Mouse (Mus musculus): ENCODE measurements at regions not wholly inside any gene's neighbourhood (a gene's known extent, or its start where the extent isn't known, plus 50 kb on each side); places are given as distances from the start of the nearest gene placed in this dataset.
A peak's percentile ranks its signal among the peaks of the same experiment; 100 is the strongest.

- DNase-seq, result no peak
Observed at GRCm38 (mm10) chr6:143558046-143558884, 391.2 kb downstream of the Etnk1 start.

GRCm38 (mm10) chr6:143559316-143559715, 392.3 kb downstream of the Etnk1 start:
- no peak for DNase-seq

GRCm38 (mm10) chr6:143561316-143562088, 394.5 kb downstream of the Etnk1 start:
- DNase-seq, result no peak

- no peak for DNase-seq
Observed at GRCm38 (mm10) chr6:143571356-143572115, 404.5 kb downstream of the Etnk1 start.

- no peak for DNase-seq
Observed at GRCm38 (mm10) chr6:143579223-143579622, 412.2 kb downstream of the Etnk1 start.

GRCm38 (mm10) chr6:143589666-143590065, 422.6 kb downstream of the Etnk1 start:
- DNase-seq, result no peak

- DNase-seq, result no peak
Observed at GRCm38 (mm10) chr6:143590231-143590630, 423.2 kb downstream of the Etnk1 start.

GRCm38 (mm10) chr6:143592490-143592889, 425.5 kb downstream of the Etnk1 start:
- peak; percentile 7 for DNase-seq

GRCm38 (mm10) chr6:143595486-143595885, 428.5 kb downstream of the Etnk1 start:
- DNase-seq, result no peak

- DNase-seq, result no peak
Observed at GRCm38 (mm10) chr6:143597414-143597813, 430.4 kb downstream of the Etnk1 start.

- no peak for DNase-seq
Observed at GRCm38 (mm10) chr6:143598916-143599315, 431.9 kb downstream of the Etnk1 start.

GRCm38 (mm10) chr6:143609100-143609499, 442.1 kb downstream of the Etnk1 start:
- DNase-seq, result peak; percentile 20

- DNase-seq, result no peak
Observed at GRCm38 (mm10) chr6:143612966-143613365, 445.9 kb downstream of the Etnk1 start.

GRCm38 (mm10) chr6:143614431-143614987, 447.5 kb downstream of the Etnk1 start:
- no peak for DNase-seq

- no peak for DNase-seq
Observed at GRCm38 (mm10) chr6:143615361-143615760, 448.3 kb downstream of the Etnk1 start.

GRCm38 (mm10) chr6:143616386-143616785, 449.4 kb downstream of the Etnk1 start:
- no peak for DNase-seq

- no peak for DNase-seq
Observed at GRCm38 (mm10) chr6:143618558-143618957, 451.5 kb downstream of the Etnk1 start.

GRCm38 (mm10) chr6:143620583-143620982, 453.6 kb downstream of the Etnk1 start:
- no peak for DNase-seq

GRCm38 (mm10) chr6:143622161-143622560, 455.1 kb downstream of the Etnk1 start:
- DNase-seq, result no peak

GRCm38 (mm10) chr6:143624901-143625300, 457.9 kb downstream of the Etnk1 start:
- DNase-seq, result no peak

- DNase-seq, result no peak
Observed at GRCm38 (mm10) chr6:143631581-143631980, 464.6 kb downstream of the Etnk1 start.

- no peak for DNase-seq
Observed at GRCm38 (mm10) chr6:143633710-143634109, 466.7 kb downstream of the Etnk1 start.

GRCm38 (mm10) chr6:143634334-143634733, 467.3 kb downstream of the Etnk1 start:
- no peak for DNase-seq

Data from thymus, postnatal 14 days (tissue).